Comparison of ENCODE assay signal across 8 mouse cellular contexts in genomic region chr10:77984660-77985059, GRCm38 (mm10). TPM values are rescaled to one million over a fixed set of nuclear protein-coding genes. Genes with fewer than 3 reads are reported as not detected.
A peak's percentile ranks its signal among the peaks of the same experiment; 100 is the strongest.
DNase-seq lines count a peak whose midpoint lies in the region; ATAC-seq and TF ChIP-seq lines count a peak whose summit lies in the region.

No protein-coding gene starts in this region.

- peak; percentile 61 to 72 for DNase-seq in CD8-positive naive resting alpha-beta T cell, adult 2 months (ENCODE audit: low read depth in 2 of 2, low spot score in 2 of 2)
- DNase-seq in adrenal gland, postnatal 10 days, result peak; percentile 86
- DNase-seq in embryonic facial prominence, embryonic 10.5 days (ENCODE audit: low spot score), result peak; percentile 77
- peak; percentile 87 for DNase-seq in heart, embryonic 10.5 days (ENCODE audit: low spot score)
- peak; percentile 64 to 67 (median 64) for DNase-seq in liver, embryonic 14.5 days (ENCODE audit: low read depth in 3 of 3, low spot score in 3 of 3)

- H3K27ac ChIP-seq in embryonic facial prominence, embryonic 10.5 days (replicated peaks), result no peak overlapping the region
- H3K27ac ChIP-seq in heart, embryonic 10.5 days, result peak overlapping the region; percentile 22; the same call in 1 of the 2 replicates
- no peak overlapping the region for H3K27ac ChIP-seq in kidney, embryonic 14.5 days (ENCODE audit: low read depth, low read length)
- H3K27ac ChIP-seq in liver, embryonic 14.5 days, result no peak overlapping the region
- no peak overlapping the region for H3K27ac ChIP-seq in neural tube, embryonic 12.5 days
- H3K27ac ChIP-seq in testis, adult 2 months (ENCODE audit: control insufficient read depth, insufficient read depth, low read depth, low read length), result no peak overlapping the region

- no peak overlapping the region for H3K4me2 ChIP-seq in kidney, embryonic 14.5 days (replicated peaks; ENCODE audit: low read depth, low read length)
- H3K4me2 ChIP-seq in liver, embryonic 14.5 days (ENCODE audit: low read depth), result no peak overlapping the region
- H3K4me2 ChIP-seq in neural tube, embryonic 12.5 days (replicated peaks), result no peak overlapping the region

- no peak for TF ChIP-seq EP300 in liver, embryonic 14.5 days (IDR thresholded peaks at IDR 0.05; ENCODE audit: low read depth)

- 2% methylated on average over 4 of the region's 4 CpGs for WGBS in embryonic facial prominence, embryonic 10.5 days
- under 1% methylated on average over 4 of the region's 4 CpGs for WGBS in heart, embryonic 10.5 days
- 0% methylated on average over 4 of the region's 4 CpGs for WGBS in kidney, embryonic 14.5 days
- 2% methylated on average over 4 of the region's 4 CpGs for WGBS in liver, embryonic 14.5 days (ENCODE audit: insufficient replicate concordance)
- 2% methylated on average over 4 of the region's 4 CpGs for WGBS in neural tube, embryonic 12.5 days

- no peak overlapping the region for H3K9ac ChIP-seq in kidney, embryonic 14.5 days (ENCODE audit: low read depth, low read length)
- no peak overlapping the region for H3K9ac ChIP-seq in liver, embryonic 14.5 days (replicated peaks)
- H3K9ac ChIP-seq in neural tube, embryonic 12.5 days, result no peak overlapping the region

- ATAC-seq in kidney, embryonic 14.5 days (ENCODE audit: low FRiP score, low TSS enrichment), result peak; percentile 58
- ATAC-seq in liver, embryonic 14.5 days (ENCODE audit: insufficient read depth), result peak; percentile 44; the same call in 1 of the 2 replicates
- ATAC-seq in neural tube, embryonic 12.5 days (ENCODE audit: low FRiP score, low read depth), result peak; percentile 51

- H3K4me1 ChIP-seq in embryonic facial prominence, embryonic 10.5 days, result peaks cover 8% of the 10 kb centered on the region
- H3K4me1 ChIP-seq in heart, embryonic 10.5 days, result peaks cover 16% of the 10 kb centered on the region; the same call in 1 of the 2 replicates
- H3K4me1 ChIP-seq in kidney, embryonic 14.5 days (ENCODE audit: control insufficient read depth, insufficient read depth, low read length), result no peaks in the 10 kb centered on the region
- no peaks in the 10 kb centered on the region for H3K4me1 ChIP-seq in liver, embryonic 14.5 days (replicated peaks; ENCODE audit: control insufficient read depth in 2 of 2, insufficient read depth in 2 of 2, low read length in 1 of 2)
- H3K4me1 ChIP-seq in neural tube, embryonic 12.5 days, result no peaks in the 10 kb centered on the region
- H3K4me1 ChIP-seq in testis, adult 2 months (ENCODE audit: control insufficient read depth, insufficient read depth, low read length), result no peaks in the 10 kb centered on the region

- H3K27me3 ChIP-seq in embryonic facial prominence, embryonic 10.5 days (replicated peaks; ENCODE audit: low read depth, poor library complexity, severe bottlenecking), result no peaks in the 10 kb centered on the region
- H3K27me3 ChIP-seq in heart, embryonic 10.5 days (ENCODE audit: insufficient read depth, poor library complexity, severe bottlenecking), result no peaks in the 10 kb centered on the region
- H3K27me3 ChIP-seq in kidney, embryonic 14.5 days (ENCODE audit: control insufficient read depth, insufficient read depth, low read length), result no peaks in the 10 kb centered on the region
- no peaks in the 10 kb centered on the region for H3K27me3 ChIP-seq in liver, embryonic 14.5 days (ENCODE audit: control insufficient read depth, insufficient read depth, low read length)
- no peaks in the 10 kb centered on the region for H3K27me3 ChIP-seq in neural tube, embryonic 12.5 days (replicated peaks)
- H3K27me3 ChIP-seq in testis, adult 2 months (ENCODE audit: control insufficient read depth, insufficient read depth, low read length), result no peaks in the 10 kb centered on the region

- peak; percentile 96 for TF ChIP-seq CTCF in liver, embryonic 14.5 days (IDR thresholded peaks at IDR 0.05; ENCODE audit: low read depth)
- TF ChIP-seq CTCF in testis, adult 2 months (IDR thresholded peaks at IDR 0.05; ENCODE audit: control insufficient read depth, insufficient read depth, insufficient replicate concordance, low read depth, low read length), result peak; percentile 57; the same call in 1 of the 2 replicates

- no peak for TF ChIP-seq POLR2A in testis, adult 2 months (IDR thresholded peaks at IDR 0.05; ENCODE audit: control insufficient read depth, low read depth, low read length)

- H3K9me3 ChIP-seq in embryonic facial prominence, embryonic 10.5 days, result no peaks in the 10 kb centered on the region
- H3K9me3 ChIP-seq in heart, embryonic 10.5 days, result no peaks in the 10 kb centered on the region
- no peaks in the 10 kb centered on the region for H3K9me3 ChIP-seq in kidney, embryonic 14.5 days (ENCODE audit: control insufficient read depth, low read length)
- H3K9me3 ChIP-seq in liver, embryonic 14.5 days (ENCODE audit: control insufficient read depth, low read length), result no peaks in the 10 kb centered on the region
- no peaks in the 10 kb centered on the region for H3K9me3 ChIP-seq in neural tube, embryonic 12.5 days

- H3K4me3 ChIP-seq in embryonic facial prominence, embryonic 10.5 days, result no peak overlapping the region
- H3K4me3 ChIP-seq in heart, embryonic 10.5 days, result no peak overlapping the region
- H3K4me3 ChIP-seq in kidney, embryonic 14.5 days (ENCODE audit: low read length), result no peak overlapping the region
- no peak overlapping the region for H3K4me3 ChIP-seq in liver, embryonic 14.5 days (ENCODE audit: insufficient read depth in 1 of 2, low read depth in 2 of 2, low read length in 2 of 2)
- H3K4me3 ChIP-seq in neural tube, embryonic 12.5 days, result no peak overlapping the region
- H3K4me3 ChIP-seq in testis, adult 2 months (ENCODE audit: control insufficient read depth, low read depth, low read length), result no peak overlapping the region

- peaks cover 83% of the 10 kb centered on the region for H3K36me3 ChIP-seq in embryonic facial prominence, embryonic 10.5 days (replicated peaks)
- peaks cover 39% of the 10 kb centered on the region for H3K36me3 ChIP-seq in heart, embryonic 10.5 days
- peaks cover 32% of the 10 kb centered on the region for H3K36me3 ChIP-seq in kidney, embryonic 14.5 days (ENCODE audit: control insufficient read depth, insufficient read depth, low read length)
- peaks cover 21% of the 10 kb centered on the region for H3K36me3 ChIP-seq in liver, embryonic 14.5 days (replicated peaks; ENCODE audit: control insufficient read depth, insufficient read depth, low read depth)
- peaks cover 58% of the 10 kb centered on the region for H3K36me3 ChIP-seq in neural tube, embryonic 12.5 days
- no peaks in the 10 kb centered on the region for H3K36me3 ChIP-seq in testis, adult 2 months (ENCODE audit: control insufficient read depth, insufficient read depth, low read length)

RNA-seq across cellular contexts. Expression of gene 1810043G02Rik, which starts 6.3 kb away (rescaled TPM):
- 10 to 100 TPM; 15.7 to 21.4 TPM for total RNA-seq in adrenal gland, postnatal 10 days (2021)
- 31.0 and 33.7 TPM in 2 replicates for polyA plus RNA-seq in embryonic facial prominence, embryonic 10.5 days (2016; fragmentation: Nextera tagmentation; extraction: Ambion mirVana)
- 16.9 and 23.1 TPM in 2 replicates for polyA plus RNA-seq in heart, embryonic 10.5 days (2016; fragmentation: Nextera tagmentation; extraction: Ambion mirVana)
- polyA plus RNA-seq in kidney, embryonic 14.5 days (2014; fragmentation: Nextera tagmentation; extraction: Ambion mirVana), result 26.4 and 35.8 TPM in 2 replicates
- 4.5 and 4.7 TPM in 2 replicates for polyA plus RNA-seq in liver, embryonic 14.5 days (2012; rRNA removed)
- 4.2 and 4.5 TPM in 2 replicates for polyA plus RNA-seq in liver, embryonic 14.5 days (2014; fragmentation: Nextera tagmentation; extraction: Ambion mirVana)
- 35.4 and 35.8 TPM in 2 replicates for polyA plus RNA-seq in neural tube, embryonic 12.5 days (2016; fragmentation: Nextera tagmentation; extraction: Ambion mirVana)
- 61.7 and 72.6 TPM in 2 replicates for polyA plus RNA-seq in testis, adult 2 months (2012; rRNA removed)

RNA-seq across cellular contexts. Expression of gene Trpm2, which starts 14.3 kb away (rescaled TPM):
- 1 to 10 TPM; 2.3 to 2.8 TPM for total RNA-seq in adrenal gland, postnatal 10 days (2021)
- 0.54 and 0.85 TPM in 2 replicates for polyA plus RNA-seq in embryonic facial prominence, embryonic 10.5 days (2016; fragmentation: Nextera tagmentation; extraction: Ambion mirVana)
- 0.43 TPM in 2 replicates for polyA plus RNA-seq in heart, embryonic 10.5 days (2016; fragmentation: Nextera tagmentation; extraction: Ambion mirVana)
- 0.27 and 0.54 TPM in 2 replicates for polyA plus RNA-seq in kidney, embryonic 14.5 days (2014; fragmentation: Nextera tagmentation; extraction: Ambion mirVana)
- polyA plus RNA-seq in liver, embryonic 14.5 days (2012; rRNA removed), result 1.1 TPM in 2 replicates
- polyA plus RNA-seq in liver, embryonic 14.5 days (2014; fragmentation: Nextera tagmentation; extraction: Ambion mirVana), result 1.4 and 1.5 TPM in 2 replicates
- 2.2 and 3.0 TPM in 2 replicates for polyA plus RNA-seq in neural tube, embryonic 12.5 days (2016; fragmentation: Nextera tagmentation; extraction: Ambion mirVana)
- polyA plus RNA-seq in testis, adult 2 months (2012; rRNA removed), result 0.17 and 0.30 TPM in 2 replicates

RNA-seq across cellular contexts. Expression of gene Pfkl, which starts 25.2 kb away (rescaled TPM):
- total RNA-seq in adrenal gland, postnatal 10 days (2021), result 100 to 1,000 TPM; 142 to 172 TPM
- polyA plus RNA-seq in embryonic facial prominence, embryonic 10.5 days (2016; fragmentation: Nextera tagmentation; extraction: Ambion mirVana), result 234 and 275 TPM in 2 replicates
- 264 and 274 TPM in 2 replicates for polyA plus RNA-seq in heart, embryonic 10.5 days (2016; fragmentation: Nextera tagmentation; extraction: Ambion mirVana)
- polyA plus RNA-seq in kidney, embryonic 14.5 days (2014; fragmentation: Nextera tagmentation; extraction: Ambion mirVana), result 91.2 and 118 TPM in 2 replicates
- 41.7 and 46.7 TPM in 2 replicates for polyA plus RNA-seq in liver, embryonic 14.5 days (2012; rRNA removed)
- 63.1 and 66.8 TPM in 2 replicates for polyA plus RNA-seq in liver, embryonic 14.5 days (2014; fragmentation: Nextera tagmentation; extraction: Ambion mirVana)
- polyA plus RNA-seq in neural tube, embryonic 12.5 days (2016; fragmentation: Nextera tagmentation; extraction: Ambion mirVana), result 113 and 115 TPM in 2 replicates
- 16.3 and 18.3 TPM in 2 replicates for polyA plus RNA-seq in testis, adult 2 months (2012; rRNA removed)

RNA-seq across cellular contexts. Expression of gene Dnmt3l, which starts 57.1 kb away (rescaled TPM):
- 1 to 10 TPM; 2.4 to 6.4 TPM for total RNA-seq in adrenal gland, postnatal 10 days (2021)
- 0.34 TPM in 1 of 2 replicates, not detected in the other for polyA plus RNA-seq in embryonic facial prominence, embryonic 10.5 days (2016; fragmentation: Nextera tagmentation; extraction: Ambion mirVana)
- not detected in 2 replicates for polyA plus RNA-seq in heart, embryonic 10.5 days (2016; fragmentation: Nextera tagmentation; extraction: Ambion mirVana)
- polyA plus RNA-seq in kidney, embryonic 14.5 days (2014; fragmentation: Nextera tagmentation; extraction: Ambion mirVana), result 0.41 and 0.66 TPM in 2 replicates
- polyA plus RNA-seq in liver, embryonic 14.5 days (2012; rRNA removed), result 0.08 TPM in 1 of 2 replicates, not detected in the other
- polyA plus RNA-seq in liver, embryonic 14.5 days (2014; fragmentation: Nextera tagmentation; extraction: Ambion mirVana), result not detected in 2 replicates
- polyA plus RNA-seq in neural tube, embryonic 12.5 days (2016; fragmentation: Nextera tagmentation; extraction: Ambion mirVana), result not detected in 2 replicates
- polyA plus RNA-seq in testis, adult 2 months (2012; rRNA removed), result 15.7 and 16.2 TPM in 2 replicates

RNA-seq across cellular contexts. Expression of gene Aire, which starts 58.8 kb away (rescaled TPM):
- total RNA-seq in adrenal gland, postnatal 10 days (2021), result under 1 TPM in 1 of 2 experiments, not detected in 1; 0.12 TPM
- 0.24 and 0.25 TPM in 2 replicates for polyA plus RNA-seq in embryonic facial prominence, embryonic 10.5 days (2016; fragmentation: Nextera tagmentation; extraction: Ambion mirVana)
- 0.18 and 0.45 TPM in 2 replicates for polyA plus RNA-seq in heart, embryonic 10.5 days (2016; fragmentation: Nextera tagmentation; extraction: Ambion mirVana)
- 1.2 and 1.5 TPM in 2 replicates for polyA plus RNA-seq in kidney, embryonic 14.5 days (2014; fragmentation: Nextera tagmentation; extraction: Ambion mirVana)
- polyA plus RNA-seq in liver, embryonic 14.5 days (2012; rRNA removed), result not detected in 2 replicates
- polyA plus RNA-seq in liver, embryonic 14.5 days (2014; fragmentation: Nextera tagmentation; extraction: Ambion mirVana), result not detected in 2 replicates
- polyA plus RNA-seq in neural tube, embryonic 12.5 days (2016; fragmentation: Nextera tagmentation; extraction: Ambion mirVana), result 0.17 and 0.22 TPM in 2 replicates
- 1.7 and 1.8 TPM in 2 replicates for polyA plus RNA-seq in testis, adult 2 months (2012; rRNA removed)
